Mouse (Mus musculus): Measurements from ENCODE around the gene Tpx2. TPM values are rescaled to one million over a fixed set of nuclear protein-coding genes. Genes with fewer than 3 reads are reported as not detected.

Tpx2 gene
- total and polyA plus RNA-seq, 3 experiments, result 16.7 to 257 (median 142) TPM

GRCm38 (mm10) chr2:152905036-152905829 is 57.5 kb downstream of the Tpx2 start:
- Histone ChIP-seq H3K9me3 (replicated peaks) (no peaks in the 10 kb centered on the region), H3K27me3 (ENCODE audit: insufficient read depth, low read length) (peaks cover 53% of the 10 kb centered on the region), H3K4me1 (ENCODE audit: insufficient read depth, low read depth, low read length) (peaks cover 6% of the 10 kb centered on the region), H3K36me3 (replicated peaks) (no peaks in the 10 kb centered on the region), H3K4me3 (ENCODE audit: low read depth, low read length) (no peak overlapping the region)
- ATAC-seq (ENCODE audit: extremely low read depth, insufficient number of reproducible peaks, low FRiP score, poor library complexity, severe bottlenecking), result no peak
- no peak for DNase-seq (ENCODE audit: low spot score)
- TF ChIP-seq TAL1 (conservative IDR thresholded peaks at IDR 0.05; ENCODE audit: low read depth, low read length) (no peak), CTCF (IDR thresholded peaks at IDR 0.05; ENCODE audit: low read depth, low read length) (no peak), GATA2 (IDR thresholded peaks at IDR 0.05; ENCODE audit: borderline replicate concordance, low read depth, low read length) (no peak), POLR2AphosphoS5 (IDR thresholded peaks at IDR 0.05; ENCODE audit: insufficient replicate concordance, low read depth, low read length) (no peak), GATA1 (IDR thresholded peaks at IDR 0.05; ENCODE audit: borderline replicate concordance, low read length) (no peak)

GRCm38 (mm10) chr2:152906274-152907037 is 58.7 kb downstream of the Tpx2 start:
- H3K9me3 ChIP-seq (replicated peaks), result no peaks in the 10 kb centered on the region
- no peak for TF ChIP-seq TAL1 (conservative IDR thresholded peaks at IDR 0.05; ENCODE audit: low read depth, low read length)
- TF ChIP-seq GATA2 (IDR thresholded peaks at IDR 0.05; ENCODE audit: borderline replicate concordance, low read depth, low read length), result no peak
- no peak for TF ChIP-seq CTCF (IDR thresholded peaks at IDR 0.05; ENCODE audit: low read depth, low read length)
- no peak for TF ChIP-seq POLR2AphosphoS5 (IDR thresholded peaks at IDR 0.05; ENCODE audit: insufficient replicate concordance, low read depth, low read length)
- TF ChIP-seq GATA1 (IDR thresholded peaks at IDR 0.05; ENCODE audit: borderline replicate concordance, low read length), result no peak
- no peaks in the 10 kb centered on the region for H3K36me3 ChIP-seq (replicated peaks)
- H3K4me1 ChIP-seq (ENCODE audit: insufficient read depth, low read depth, low read length), result peaks cover under 1% of the 10 kb centered on the region
- H3K27me3 ChIP-seq (ENCODE audit: insufficient read depth, low read length), result peaks cover 60% of the 10 kb centered on the region
- H3K4me3 ChIP-seq (ENCODE audit: low read depth, low read length), result no peak overlapping the region
- ATAC-seq (ENCODE audit: extremely low read depth, insufficient number of reproducible peaks, low FRiP score, poor library complexity, severe bottlenecking) (no peak), DNase-seq (ENCODE audit: low spot score) (no peak)

- DNase-seq (ENCODE audit: low spot score) (no peak), ATAC-seq (ENCODE audit: extremely low read depth, insufficient number of reproducible peaks, low FRiP score, poor library complexity, severe bottlenecking) (no peak)
- H3K4me3 ChIP-seq (ENCODE audit: low read depth, low read length), result no peak overlapping the region
- peaks cover 62% of the 10 kb centered on the region for H3K27me3 ChIP-seq (ENCODE audit: insufficient read depth, low read length)
- H3K36me3 ChIP-seq (replicated peaks), result no peaks in the 10 kb centered on the region
- no peaks in the 10 kb centered on the region; the same call in 1 of the 2 replicates for H3K4me1 ChIP-seq (ENCODE audit: insufficient read depth, low read depth, low read length)
- no peak for TF ChIP-seq CTCF (IDR thresholded peaks at IDR 0.05; ENCODE audit: low read depth, low read length)
- TF ChIP-seq GATA2 (IDR thresholded peaks at IDR 0.05; ENCODE audit: borderline replicate concordance, low read depth, low read length), result no peak
- no peak for TF ChIP-seq TAL1 (conservative IDR thresholded peaks at IDR 0.05; ENCODE audit: low read depth, low read length)
- TF ChIP-seq GATA1 (IDR thresholded peaks at IDR 0.05; ENCODE audit: borderline replicate concordance, low read length), result no peak
- TF ChIP-seq POLR2AphosphoS5 (IDR thresholded peaks at IDR 0.05; ENCODE audit: insufficient replicate concordance, low read depth, low read length), result no peak
- H3K9me3 ChIP-seq (replicated peaks), result no peaks in the 10 kb centered on the region
Observed at GRCm38 (mm10) chr2:152907114-152907943, 59.6 kb downstream of the Tpx2 start.

DNA sequence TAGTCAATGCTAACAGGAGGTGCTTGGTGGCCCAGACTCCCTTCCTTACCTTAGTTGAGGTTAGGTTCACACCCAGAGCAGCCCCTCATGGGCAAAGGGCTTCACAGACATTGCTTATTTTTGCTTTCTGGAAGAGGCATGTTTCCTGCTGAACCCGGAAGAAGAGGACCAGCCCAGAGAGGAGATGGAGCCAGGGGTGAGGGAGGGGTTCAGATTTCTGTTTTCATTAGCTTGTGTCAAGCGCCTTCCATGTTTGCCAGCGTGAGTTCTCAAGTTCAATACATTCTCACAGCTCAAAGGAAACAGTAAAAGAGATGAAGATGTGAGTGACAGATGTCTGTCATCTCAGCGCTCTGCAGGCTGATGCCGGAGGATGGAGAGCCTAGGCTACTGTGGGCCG is 62.1 kb downstream of the Tpx2 start:
- no peaks in the 10 kb centered on the region for H3K9me3 ChIP-seq (replicated peaks)
- no peaks in the 10 kb centered on the region for H3K36me3 ChIP-seq (replicated peaks)
- H3K4me1 ChIP-seq (ENCODE audit: insufficient read depth, low read depth, low read length), result peaks cover 8% of the 10 kb centered on the region
- no peak for DNase-seq (ENCODE audit: low spot score)
- TF ChIP-seq GATA1 (IDR thresholded peaks at IDR 0.05; ENCODE audit: borderline replicate concordance, low read length), result no peak
- no peak for TF ChIP-seq TAL1 (conservative IDR thresholded peaks at IDR 0.05; ENCODE audit: low read depth, low read length)
- TF ChIP-seq POLR2AphosphoS5 (IDR thresholded peaks at IDR 0.05; ENCODE audit: insufficient replicate concordance, low read depth, low read length), result no peak
- TF ChIP-seq GATA2 (IDR thresholded peaks at IDR 0.05; ENCODE audit: borderline replicate concordance, low read depth, low read length), result no peak
- TF ChIP-seq CTCF (IDR thresholded peaks at IDR 0.05; ENCODE audit: low read depth, low read length), result no peak
- no peak overlapping the region for H3K4me3 ChIP-seq (ENCODE audit: low read depth, low read length)
- H3K27me3 ChIP-seq (ENCODE audit: insufficient read depth, low read length), result peaks cover 58% of the 10 kb centered on the region
- ATAC-seq (ENCODE audit: extremely low read depth, insufficient number of reproducible peaks, low FRiP score, poor library complexity, severe bottlenecking), result no peak

DNA sequence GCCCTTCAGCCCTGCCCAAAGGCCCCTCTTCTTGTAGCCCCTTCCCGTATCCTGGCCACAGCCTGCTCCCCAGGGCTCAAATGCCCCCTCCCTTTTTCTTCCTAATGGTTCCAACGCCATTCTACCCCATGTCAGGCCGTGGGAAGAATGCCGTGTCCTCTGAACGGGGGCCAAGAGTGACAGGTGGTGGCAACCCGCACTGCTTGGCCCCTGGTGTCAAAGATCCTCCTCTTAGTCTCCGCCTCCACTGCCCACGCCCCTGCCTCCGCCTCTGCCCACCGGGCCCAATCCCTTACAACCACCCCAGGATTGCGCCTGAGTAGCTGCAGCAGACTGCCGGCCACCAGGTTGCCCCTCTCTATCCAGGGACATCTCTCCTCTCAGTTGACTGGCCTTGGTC is 63.3 kb downstream of the Tpx2 start, which contains the start of gene Mylk2:
Gene Mylk2, plus strand, starts transcription at position 322 of the 400 bp plus-strand sequence.
- peaks cover 8% of the 10 kb centered on the region for H3K4me1 ChIP-seq (ENCODE audit: insufficient read depth, low read depth, low read length)
- no peak for ATAC-seq (ENCODE audit: extremely low read depth, insufficient number of reproducible peaks, low FRiP score, poor library complexity, severe bottlenecking)
- no peaks in the 10 kb centered on the region for H3K9me3 ChIP-seq (replicated peaks)
- H3K36me3 ChIP-seq (replicated peaks), result no peaks in the 10 kb centered on the region
- no peak for DNase-seq (ENCODE audit: low spot score)
- TF ChIP-seq POLR2AphosphoS5 (IDR thresholded peaks at IDR 0.05; ENCODE audit: insufficient replicate concordance, low read depth, low read length), result no peak
- TF ChIP-seq TAL1 (conservative IDR thresholded peaks at IDR 0.05; ENCODE audit: low read depth, low read length), result no peak
- no peak for TF ChIP-seq GATA2 (IDR thresholded peaks at IDR 0.05; ENCODE audit: borderline replicate concordance, low read depth, low read length)
- no peak for TF ChIP-seq GATA1 (IDR thresholded peaks at IDR 0.05; ENCODE audit: borderline replicate concordance, low read length)
- TF ChIP-seq CTCF (IDR thresholded peaks at IDR 0.05; ENCODE audit: low read depth, low read length), result no peak
- no peak within 1 kb of the TSS for H3K4me3 ChIP-seq (ENCODE audit: low read depth, low read length)
- peaks cover 55% of the 10 kb centered on the region for H3K27me3 ChIP-seq (ENCODE audit: insufficient read depth, low read length)
